Mouse (Mus musculus) E14TG2a.4 (cell line): ENCODE measurements at regions not wholly inside any gene's neighbourhood (a gene's known extent, or its start where the extent isn't known, plus 50 kb on each side); places are given as distances from the start of the nearest gene placed in this dataset.

Source experiments
- CTCF ChIP-seq: conservative IDR thresholded peaks from 2 replicates; pipeline ENCODE4 v1.5.1; 2014; ENCODE audit warnings: low read length
- NANOG ChIP-seq: IDR thresholded peaks from 2 replicates; pipeline ENCODE4 v1.6.1; 2014; ENCODE audit warnings: borderline replicate concordance, low read length, mixed read lengths
- POU5F1 ChIP-seq: IDR thresholded peaks from 2 replicates; pipeline ENCODE4 v1.6.1; 2014; ENCODE audit warnings: low read length, borderline replicate concordance

DNA sequence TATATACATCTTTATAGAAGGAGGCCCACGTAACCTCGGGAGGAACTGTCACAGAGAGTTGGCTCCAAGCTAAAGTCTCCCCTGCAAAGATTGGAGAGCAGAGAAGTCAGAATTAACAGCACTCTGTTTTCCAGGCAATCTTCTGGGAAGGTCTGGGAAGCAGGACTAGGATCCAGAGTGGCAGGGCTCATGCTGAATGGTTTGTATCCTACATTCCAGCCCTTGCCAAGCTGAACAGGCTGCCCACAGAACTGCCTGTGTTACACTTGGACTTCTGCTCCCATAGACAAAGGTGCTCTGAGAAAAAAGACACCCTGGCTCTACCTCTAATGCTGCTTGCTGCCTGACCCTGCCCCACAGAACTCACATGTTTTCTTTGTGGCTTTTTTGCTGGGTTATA, 163.2 kb upstream of the Zfp637 start:
- TF ChIP-seq CTCF (no peak), NANOG (no peak), POU5F1 (no peak)
